Mouse (Mus musculus): ENCODE results near the gene Ssc5d.
"Not testable (repeated sequence)": the region's sequence is repeated elsewhere in the genome, so short reads cannot be mapped to it uniquely, and the experiment has no call there.

Gene Ssc5d

GRCm38 (mm10) chr7:4925441-4926381 lies at the start of gene Ssc5d:
Gene Ssc5d, plus strand, starts transcription at chr7:4925785.
- DNase-seq (ENCODE audit: low read depth, low spot score): peak; percentile 23

DNA sequence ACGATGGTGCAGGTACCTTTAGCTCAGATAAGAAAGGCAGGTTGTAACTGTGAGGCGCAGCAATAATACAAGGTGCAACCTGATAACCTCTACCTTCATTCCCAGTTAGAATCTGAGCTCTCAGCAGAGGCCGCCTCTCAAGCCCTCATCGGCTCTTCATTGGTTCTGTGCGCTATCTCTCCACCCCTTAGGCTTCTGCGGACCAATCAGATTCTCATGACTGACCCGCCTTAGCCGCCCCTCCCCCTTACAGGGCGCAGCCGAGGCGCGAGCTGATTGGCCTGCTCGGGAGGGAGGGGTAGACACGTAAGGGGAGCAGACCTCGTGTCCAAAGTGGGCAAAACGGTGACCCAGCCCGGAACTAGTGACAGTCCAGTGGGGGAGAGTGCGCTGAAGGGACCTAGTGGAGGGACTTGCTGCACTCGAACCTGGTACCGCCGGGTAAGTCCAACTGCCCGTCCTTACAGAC lies 48.8 kb upstream of the Ssc5d start, which contains the start of gene Isoc2a:
Gene Isoc2a, plus strand, starts transcription at position 401 of the 469 bp plus-strand sequence.
- DNase-seq (ENCODE audit: low read depth, low spot score): peak; percentile 95

- no peak for DNase-seq (ENCODE audit: low read depth, low spot score)
Observed at GRCm38 (mm10) chr7:4877226-4877625, 48.4 kb upstream of the Ssc5d start.

DNA sequence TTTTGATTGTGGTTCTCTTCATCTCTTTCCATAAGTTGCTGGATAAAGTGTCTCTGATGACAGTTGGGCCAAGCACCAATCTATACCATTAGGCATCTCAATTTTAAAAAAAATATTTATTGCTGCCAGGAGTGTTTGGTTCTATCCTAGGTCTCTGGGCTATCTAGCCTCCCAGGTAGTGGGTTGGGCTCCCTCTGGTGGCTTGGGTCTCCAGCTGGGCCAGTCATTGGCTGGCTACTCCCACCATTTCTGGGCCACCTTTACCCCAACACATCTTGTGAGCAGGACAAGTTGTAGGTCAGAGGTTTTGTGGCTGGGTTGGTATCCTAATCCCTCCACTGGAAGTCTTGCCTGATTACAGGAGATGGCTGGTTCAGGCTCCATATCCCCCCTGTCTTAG lies 47.4 kb upstream of the Ssc5d start:
- no peak for DNase-seq (ENCODE audit: low read depth, low spot score)

DNA sequence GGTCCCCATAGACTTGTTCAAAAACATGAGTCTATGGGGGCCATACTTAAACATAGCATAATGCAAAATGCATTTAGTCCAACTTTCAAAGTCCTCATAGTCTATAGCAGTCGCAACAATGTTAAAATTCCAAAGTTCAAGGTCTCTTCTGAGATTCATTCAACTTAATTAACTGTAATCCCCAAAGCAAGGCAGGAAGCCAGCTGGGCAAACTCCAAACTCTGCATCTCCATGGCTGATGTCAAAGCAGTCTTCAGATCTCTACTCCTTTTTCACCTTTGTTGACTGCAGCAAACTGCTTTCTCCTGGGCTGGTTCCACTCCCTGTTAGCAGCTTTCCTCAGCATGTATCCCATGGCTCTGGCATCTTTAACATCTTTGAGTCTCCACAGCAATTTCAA lies 46.5 kb upstream of the Ssc5d start:
- not testable (repeated sequence) for DNase-seq (ENCODE audit: low read depth, low spot score)

DNA sequence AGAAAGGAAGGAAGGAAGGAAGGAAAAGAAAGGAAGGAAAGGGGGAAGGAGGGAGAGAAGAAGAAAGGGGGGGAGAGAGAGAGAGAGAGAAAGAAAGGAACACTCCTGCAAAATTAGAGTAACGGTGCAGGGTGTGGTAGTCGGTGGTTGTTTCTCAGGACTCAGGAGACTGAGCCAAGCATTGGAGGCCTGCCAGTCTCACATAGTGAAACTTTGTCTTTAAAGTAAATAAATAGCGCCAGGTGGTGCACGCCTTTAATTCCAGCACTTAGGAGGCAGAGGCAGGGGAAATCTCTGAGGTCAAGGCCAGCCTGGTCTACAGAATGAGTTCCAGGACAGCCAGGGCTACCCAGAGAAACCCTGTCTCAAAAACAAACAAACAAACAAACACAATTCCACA lies 38.9 kb upstream of the Ssc5d start:
- DNase-seq (ENCODE audit: low read depth, low spot score): no peak

DNA sequence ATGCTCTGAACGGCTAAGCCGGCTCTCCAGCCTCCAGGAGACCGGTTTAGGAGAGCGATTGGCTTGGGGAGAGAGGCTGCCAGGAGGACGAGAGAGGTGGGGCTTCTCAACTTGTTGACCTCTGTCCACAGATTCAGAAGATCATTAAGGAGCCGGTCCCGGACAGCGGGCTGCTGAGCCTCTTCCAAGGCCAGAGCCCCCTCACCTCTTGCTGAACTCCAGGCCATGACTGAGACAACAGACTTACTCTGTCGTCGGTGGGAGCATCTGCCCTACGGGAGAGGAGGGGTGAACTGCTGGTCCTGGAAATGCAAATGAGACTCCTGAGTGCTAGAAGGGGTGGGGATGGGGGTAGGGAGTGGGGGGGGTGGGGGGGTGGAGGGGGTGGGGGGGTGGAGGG lies 30.4 kb upstream of the Ssc5d start:
- no peak for DNase-seq (ENCODE audit: low read depth, low spot score)

- no peak for DNase-seq (ENCODE audit: low read depth, low spot score)
Observed at GRCm38 (mm10) chr7:4898851-4899648, 26.5 kb upstream of the Ssc5d start.

- no peak for DNase-seq (ENCODE audit: low read depth, low spot score)
Observed at GRCm38 (mm10) chr7:4899649-4900522, 25.7 kb upstream of the Ssc5d start.

GRCm38 (mm10) chr7:4900523-4900851 lies 25.1 kb upstream of the Ssc5d start:
- no peak for DNase-seq (ENCODE audit: low read depth, low spot score)

- DNase-seq (ENCODE audit: low read depth, low spot score): peak; percentile 24
Observed at GRCm38 (mm10) chr7:4901171-4901570, 24.4 kb upstream of the Ssc5d start.

DNA sequence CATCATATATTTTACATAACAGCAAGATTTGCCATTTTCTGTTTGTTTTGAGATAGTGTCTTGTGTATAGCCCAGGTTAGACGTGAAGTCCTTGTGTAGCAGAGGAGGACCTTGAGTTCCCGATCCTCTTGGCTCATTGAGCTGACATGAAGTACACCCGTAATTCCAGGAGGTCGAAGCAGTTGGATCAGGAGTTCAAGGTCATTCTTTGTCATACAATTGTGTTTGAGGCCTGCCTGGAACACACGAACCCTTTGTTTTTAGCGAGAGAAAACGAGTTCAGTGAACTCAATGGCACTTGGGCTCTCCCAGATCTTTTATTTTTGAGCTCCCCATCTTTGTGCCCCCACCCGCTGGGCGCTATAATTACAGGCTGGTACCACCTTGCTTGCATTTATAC lies 23.2 kb upstream of the Ssc5d start:
- no peak for DNase-seq (ENCODE audit: low read depth, low spot score)

DNA sequence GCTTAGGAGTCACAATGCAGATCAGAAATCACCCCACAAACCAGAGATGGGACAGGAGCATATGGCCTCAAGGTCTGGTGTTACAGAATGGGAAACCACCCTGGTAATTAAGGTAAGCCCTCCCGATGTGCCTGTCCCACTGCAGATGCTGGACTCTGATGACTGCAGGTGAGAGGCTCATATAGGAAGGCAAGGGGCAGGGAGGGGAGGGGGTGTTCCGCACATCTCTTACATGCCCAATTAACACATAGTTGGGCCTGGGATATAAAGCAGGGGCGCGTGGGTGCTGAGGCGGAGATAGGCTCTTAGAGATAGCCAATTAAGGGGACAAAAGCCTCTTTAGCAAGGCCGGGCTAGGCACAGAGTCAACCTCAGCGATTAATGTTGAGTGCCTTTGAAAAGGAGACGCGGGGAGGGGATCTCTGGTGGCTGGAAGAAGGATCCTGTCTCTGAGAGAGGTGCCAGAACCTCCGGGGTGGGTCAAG lies 19.1 kb upstream of the Ssc5d start, which contains the start of gene Gm36210:
Gene Gm36210, minus strand, starts transcription at position 51 of the 485 bp plus-strand sequence.
- DNase-seq (ENCODE audit: low read depth, low spot score): no peak

DNA sequence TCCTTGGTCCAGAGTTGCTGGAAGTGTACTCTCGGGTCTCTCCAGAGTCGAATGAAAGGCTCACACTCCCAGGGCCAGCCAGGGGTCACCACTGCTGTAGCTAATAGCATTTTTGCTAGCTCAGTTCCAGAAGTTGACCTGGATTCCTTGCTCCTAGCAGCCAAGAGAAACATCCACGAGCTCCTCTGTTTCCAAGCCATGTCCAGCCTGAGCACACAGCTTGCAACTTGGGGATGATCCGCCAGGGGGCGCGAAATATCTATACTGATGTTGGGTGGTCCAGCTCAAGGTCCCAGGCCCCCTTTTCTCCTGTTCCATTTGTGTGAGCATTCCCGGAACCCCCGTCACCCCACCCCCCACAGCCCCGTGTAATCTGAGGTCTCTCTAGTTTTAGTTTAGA lies 14.0 kb upstream of the Ssc5d start:
- DNase-seq (ENCODE audit: low read depth, low spot score): peak; percentile 57

DNA sequence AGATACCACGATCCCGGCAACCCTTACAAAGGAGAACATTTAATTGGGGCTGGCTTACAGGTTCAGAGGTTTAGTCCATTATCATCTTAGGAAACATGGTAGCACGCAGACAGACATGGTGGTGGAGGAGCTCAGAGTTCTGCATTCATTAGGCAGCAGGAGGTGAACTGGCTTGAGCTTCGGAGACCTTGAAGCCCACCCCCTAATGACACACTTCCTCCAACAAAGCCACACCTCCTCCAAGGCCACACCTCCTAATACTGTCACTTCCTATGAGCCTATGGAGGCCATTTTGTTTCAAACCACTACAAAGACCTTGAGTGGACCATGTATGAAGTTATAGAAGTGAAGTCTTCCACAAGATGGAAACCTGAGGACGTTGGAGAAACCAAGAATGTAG lies 13.3 kb upstream of the Ssc5d start:
- no peak for DNase-seq (ENCODE audit: low read depth, low spot score)

DNA sequence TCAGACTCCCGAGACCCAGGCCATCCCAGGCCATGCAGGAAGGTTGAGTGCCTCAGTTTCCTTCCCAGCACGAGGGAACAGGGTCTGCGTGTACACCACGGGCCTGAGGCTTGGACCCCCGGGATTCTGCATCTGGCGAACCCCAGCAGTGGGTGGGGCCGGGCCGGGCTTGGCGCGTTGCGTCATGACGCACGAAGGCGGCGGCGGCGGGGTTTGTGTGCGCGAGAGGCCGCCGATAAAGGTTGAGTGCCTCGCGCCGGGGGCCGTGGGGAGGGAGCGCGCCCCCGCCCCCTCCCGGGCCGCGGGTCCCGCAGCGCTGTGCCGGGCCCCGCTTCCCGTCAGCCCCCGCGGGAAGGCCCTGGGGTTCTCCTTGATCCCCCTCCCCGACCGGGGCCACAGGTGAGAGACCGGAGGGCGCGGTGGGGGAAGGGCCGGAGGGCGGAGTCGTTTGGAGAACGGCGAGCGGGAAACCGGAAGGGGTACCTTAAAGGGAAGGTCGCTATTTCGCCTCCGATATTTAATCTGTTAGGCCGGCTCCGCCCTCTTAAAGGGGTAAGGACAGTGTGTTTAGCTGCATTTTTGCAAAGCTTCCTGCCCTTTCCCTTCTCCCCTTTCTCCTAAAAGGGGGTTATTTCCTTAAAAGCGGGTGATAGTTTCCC lies 10.4 kb upstream of the Ssc5d start, which contains the start of gene Zfp628:
Gene Zfp628, plus strand, starts transcription at position 211 of the 659 bp plus-strand sequence.
- DNase-seq (ENCODE audit: low read depth, low spot score): peak; percentile 97

DNA sequence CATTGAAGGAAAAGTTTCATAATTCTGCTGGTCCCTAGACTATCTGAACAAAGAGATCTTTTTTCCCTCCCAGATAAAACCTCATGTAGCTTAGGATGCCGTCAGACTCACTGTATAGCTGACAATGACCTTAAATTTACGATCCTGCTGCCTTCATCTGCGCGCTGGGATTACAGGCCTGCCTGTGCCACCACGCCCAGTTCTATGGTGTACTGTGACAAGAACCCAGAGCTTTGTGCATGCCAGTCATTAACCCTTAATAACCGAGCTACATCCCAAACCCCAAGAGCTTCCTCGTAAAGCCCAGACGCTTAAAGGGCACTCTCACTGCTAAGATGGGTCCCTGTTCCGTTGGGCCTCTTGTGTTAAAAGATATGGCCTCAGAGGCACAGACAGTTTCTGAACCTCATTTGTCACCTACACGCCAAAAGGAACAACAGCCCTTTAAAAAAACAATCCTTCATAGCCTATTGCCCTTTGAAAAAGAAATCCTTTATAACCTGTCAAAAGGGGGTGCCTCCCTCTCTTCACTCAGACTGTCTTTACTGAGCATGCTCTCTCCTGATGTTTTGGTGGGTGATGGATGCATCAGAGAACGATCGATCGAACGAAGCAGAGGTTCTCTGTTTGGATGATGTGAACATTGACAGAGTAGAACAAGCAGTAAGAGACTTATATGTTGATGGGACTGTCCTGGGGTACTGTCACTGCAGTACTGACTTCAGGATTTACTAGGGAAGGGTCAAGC lies 9.7 kb upstream of the Ssc5d start:
- no peak for DNase-seq (ENCODE audit: low read depth, low spot score)

GRCm38 (mm10) chr7:4917494-4917893 lies 8.1 kb upstream of the Ssc5d start:
- DNase-seq (ENCODE audit: low read depth, low spot score): no peak

DNA sequence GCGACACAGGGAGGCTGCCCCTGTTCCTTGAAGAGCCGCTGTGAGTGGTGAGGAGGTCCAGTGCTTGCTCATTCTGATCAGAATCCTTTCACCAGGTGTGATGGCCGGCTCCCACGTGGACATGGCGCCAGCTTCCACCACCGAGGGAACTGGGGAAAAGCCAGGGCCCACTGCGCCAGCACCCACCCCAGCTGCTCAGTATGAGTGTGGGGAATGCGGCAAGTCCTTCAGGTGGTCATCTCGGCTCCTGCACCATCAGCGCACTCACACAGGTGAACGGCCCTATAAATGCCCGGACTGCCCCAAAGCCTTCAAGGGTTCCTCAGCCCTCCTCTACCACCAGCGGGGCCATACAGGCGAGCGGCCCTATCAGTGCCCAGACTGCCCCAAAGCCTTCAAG lies 6.9 kb upstream of the Ssc5d start:
- DNase-seq (ENCODE audit: low read depth, low spot score): no peak

DNA sequence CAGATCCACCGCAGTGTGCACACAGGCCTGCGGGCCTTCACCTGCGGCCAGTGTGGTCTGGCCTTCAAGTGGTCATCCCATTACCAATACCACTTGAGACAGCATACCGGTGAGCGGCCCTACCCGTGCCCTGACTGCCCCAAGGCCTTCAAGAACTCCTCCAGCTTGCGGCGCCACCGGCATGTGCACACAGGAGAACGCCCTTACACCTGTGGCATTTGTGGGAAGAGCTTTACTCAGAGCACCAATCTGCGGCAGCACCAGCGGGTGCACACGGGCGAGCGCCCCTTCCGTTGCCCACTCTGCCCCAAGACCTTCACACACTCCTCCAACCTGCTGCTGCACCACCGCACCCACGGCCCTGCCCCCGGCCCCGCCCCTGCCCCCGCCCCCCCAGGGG lies 6.5 kb upstream of the Ssc5d start:
- no peak for DNase-seq (ENCODE audit: low read depth, low spot score)

Measured in forelimb bud, embryonic 11.5 days (tissue).